ENCODE assay signal across 17 mouse cellular contexts in the genomic region with DNA sequence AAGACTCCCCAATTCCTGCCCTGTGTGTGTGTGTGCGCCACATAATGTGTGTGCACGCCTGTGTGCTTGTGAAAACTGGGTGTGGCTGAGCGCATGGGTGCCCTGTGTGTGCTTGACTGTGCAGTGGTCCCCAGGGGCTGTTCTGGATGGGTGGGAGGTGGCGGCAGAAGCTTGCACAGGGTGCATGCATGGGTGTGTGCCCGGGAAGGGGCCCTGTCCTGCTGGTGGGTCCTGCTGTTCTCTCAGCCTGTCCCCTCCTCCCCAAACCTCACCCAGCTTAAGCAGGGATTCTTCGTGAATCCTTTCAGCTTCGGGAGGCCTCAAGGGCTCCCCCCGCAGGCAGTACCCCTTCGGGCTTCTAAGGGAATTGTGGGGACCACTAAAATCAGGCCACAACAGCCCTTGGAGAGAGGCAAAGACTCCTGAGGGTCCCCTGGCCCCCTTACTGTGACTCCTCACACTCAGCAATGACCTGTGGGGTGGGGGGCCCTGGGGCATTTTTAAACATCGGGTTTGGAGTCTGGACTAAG. TPM values are rescaled to one million over a fixed set of nuclear protein-coding genes. Genes with fewer than 3 reads are reported as not detected.
DNase-seq lines count a peak whose midpoint lies in the region; ATAC-seq and TF ChIP-seq lines count a peak whose summit lies in the region.
"Had no signal": no experiment of that assay in that cellular context is flagged by ENCODE, and none has a peak within 500 bp of the region (broad histone marks: within the 10 kb centered on the region; RNA-seq: fewer than 3 reads in every experiment).

No protein-coding gene starts in this region.

- H3K4me3 ChIP-seq in forebrain, embryonic 16.5 days (replicated peaks; ENCODE audit: low read length) = no peak overlapping the region
- H3K4me3 ChIP-seq in forebrain, postnatal 0 days (ENCODE audit: low read depth, low read length) = no peak overlapping the region
- H3K4me3 ChIP-seq in layer of hippocampus, adult 2 months = no peak overlapping the region
- peak overlapping the region; percentile 72 for H3K4me3 ChIP-seq in E14TG2a.4 (replicated peaks; ENCODE audit: low read length)
- H3K4me3 ChIP-seq: embryonic facial prominence, embryonic 15.5 days; forebrain, embryonic 10.5 days; intestine, embryonic 15.5 days had no signal

- H3K9me3 ChIP-seq in forebrain, embryonic 16.5 days (ENCODE audit: control insufficient read depth, low read length) = no peaks in the 10 kb centered on the region
- H3K9me3 ChIP-seq in forebrain, postnatal 0 days (ENCODE audit: low read length) = no peaks in the 10 kb centered on the region
- H3K9me3 ChIP-seq in E14TG2a.4 (ENCODE audit: low read length) = no peaks in the 10 kb centered on the region
- H3K9me3 ChIP-seq: embryonic facial prominence, embryonic 15.5 days; forebrain, embryonic 10.5 days; hindbrain, embryonic 10.5 days; intestine, embryonic 15.5 days had no signal

- H3K9ac ChIP-seq in forebrain, embryonic 16.5 days (replicated peaks; ENCODE audit: low read depth, low read length) = no peak overlapping the region
- H3K9ac ChIP-seq in forebrain, postnatal 0 days = no peak overlapping the region
- H3K9ac ChIP-seq: embryonic facial prominence, embryonic 15.5 days; intestine, embryonic 15.5 days; liver, postnatal 0 days had no signal

- no peak overlapping the region for H3K27ac ChIP-seq in forebrain, embryonic 16.5 days (ENCODE audit: low read length)
- H3K27ac ChIP-seq in forebrain, postnatal 0 days (ENCODE audit: low read depth, low read length) = no peak overlapping the region
- H3K27ac ChIP-seq in layer of hippocampus, adult 2 months = no peak overlapping the region
- H3K27ac ChIP-seq: embryonic facial prominence, embryonic 15.5 days; forebrain, embryonic 10.5 days; hindbrain, embryonic 10.5 days; intestine, embryonic 15.5 days; kidney, postnatal 0 days had no signal

- ATAC-seq in forebrain, embryonic 16.5 days = peak; percentile 17; the same call in 1 of the 2 replicates
- no peak for ATAC-seq in forebrain, postnatal 0 days
- ATAC-seq: CD4-positive, CD25-positive, alpha-beta regulatory T cell, adult 4 months; intestine, embryonic 15.5 days; liver, postnatal 0 days; Patski had no signal

- no peak for DNase-seq in forebrain, postnatal 0 days
- no peak for DNase-seq in layer of hippocampus, adult 2 months (ENCODE audit: low spot score in 2 of 2)
- no peak for DNase-seq in layer of hippocampus, adult 8-10 months (ENCODE audit: low spot score in 2 of 2)
- DNase-seq in NIH3T3 (ENCODE audit: low read depth) = peak; percentile 18
- no peak for DNase-seq in frontal cortex, adult 2 months (ENCODE audit: extremely low spot score in 1 of 2, low spot score in 1 of 2)
- DNase-seq: liver, postnatal 0 days; right cerebral cortex, postnatal 4 days; thymus, postnatal 36 days had no signal

- TF ChIP-seq CTCF in forebrain, postnatal 0 days (IDR thresholded peaks at IDR 0.05; ENCODE audit: low read depth) = no peak
- TF ChIP-seq CTCF in layer of hippocampus, adult 2 months (conservative IDR thresholded peaks at IDR 0.05) = peak; percentile 51
- peak; percentile 47 for TF ChIP-seq CTCF in E14TG2a.4 (conservative IDR thresholded peaks at IDR 0.05; ENCODE audit: low read length)

- no peak overlapping the region for H3K4me2 ChIP-seq in forebrain, embryonic 16.5 days (ENCODE audit: low read length)
- no peak overlapping the region for H3K4me2 ChIP-seq in forebrain, postnatal 0 days (ENCODE audit: low read depth)

- 35% methylated on average over 10 of the region's 10 CpGs for WGBS in forebrain, embryonic 16.5 days
- 48% methylated on average over 10 of the region's 10 CpGs for WGBS in forebrain, postnatal 0 days

- peaks cover 30% of the 10 kb centered on the region for H3K27me3 ChIP-seq in forebrain, embryonic 16.5 days (replicated peaks; ENCODE audit: control insufficient read depth, insufficient read depth, low read length)
- H3K27me3 ChIP-seq in forebrain, postnatal 0 days (ENCODE audit: insufficient read depth, low read length) = 0 out of 2 replicates have a peak, but pooled peaks cover 5% of the 10 kb centered on the region
- H3K27me3 ChIP-seq in E14TG2a.4 (ENCODE audit: insufficient read depth, low read length) = peaks cover 46% of the 10 kb centered on the region

- H3K36me3 ChIP-seq in forebrain, embryonic 16.5 days (ENCODE audit: control insufficient read depth, insufficient read depth) = no peaks in the 10 kb centered on the region
- no peaks in the 10 kb centered on the region; the same call in 1 of the 2 replicates for H3K36me3 ChIP-seq in forebrain, postnatal 0 days (ENCODE audit: insufficient read depth)
- no peaks in the 10 kb centered on the region for H3K36me3 ChIP-seq in E14TG2a.4 (ENCODE audit: insufficient read depth, low read length)
- H3K36me3 ChIP-seq: embryonic facial prominence, embryonic 15.5 days; forebrain, embryonic 10.5 days; hindbrain, embryonic 10.5 days; intestine, embryonic 15.5 days had no signal

- peaks cover 16% of the 10 kb centered on the region for H3K4me1 ChIP-seq in forebrain, embryonic 16.5 days (replicated peaks; ENCODE audit: control insufficient read depth, insufficient read depth, low read length)
- no peaks in the 10 kb centered on the region for H3K4me1 ChIP-seq in forebrain, postnatal 0 days (ENCODE audit: insufficient read depth)
- H3K4me1 ChIP-seq in E14TG2a.4 (replicated peaks; ENCODE audit: low read depth, low read length) = peaks cover 66% of the 10 kb centered on the region

RNA-seq across cellular contexts. Expression of gene Acr, which starts 8.9 kb away (rescaled TPM):
- 0.92 and 2.3 TPM in 2 replicates for polyA plus RNA-seq in forebrain, embryonic 16.5 days (2015; fragmentation: Nextera tagmentation; extraction: Ambion mirVana)
- 2.0 and 3.6 TPM in 2 replicates for total RNA-seq in forebrain, postnatal 0 days (2014; rRNA removed)
- polyA plus RNA-seq in forebrain, postnatal 0 days (2015; fragmentation: Nextera tagmentation; extraction: Ambion mirVana) = 1.3 and 2.0 TPM in 2 replicates
- total RNA-seq in layer of hippocampus, adult 2 months (2021) = 1 to 10 TPM in 1 of 2 experiments, under 1 TPM in 1; 0.92 to 1.3 TPM
- total RNA-seq in layer of hippocampus, adult 8-10 months (2022) = 1 to 10 TPM in 3 of 4 experiments, under 1 TPM in 1; 0.95 to 2.1 (median 1.4) TPM
- polyA plus RNA-seq in frontal cortex, adult 2 months (2012; rRNA removed) = 4.2 TPM in 2 replicates
- polyA plus RNA-seq: CD4-positive, CD25-positive, alpha-beta regulatory T cell, adult 4 months; intestine, embryonic 15.5 days; kidney, postnatal 0 days; liver, postnatal 0 days; Patski had no signal

RNA-seq across cellular contexts. Expression of gene Rabl2, which starts 32.5 kb away (rescaled TPM):
- polyA plus RNA-seq in forebrain, embryonic 16.5 days (2015; fragmentation: Nextera tagmentation; extraction: Ambion mirVana) = 53.6 and 64.4 TPM in 2 replicates
- 38.6 and 51.3 TPM in 2 replicates for total RNA-seq in forebrain, postnatal 0 days (2014; rRNA removed)
- 62.4 and 62.6 TPM in 2 replicates for polyA plus RNA-seq in forebrain, postnatal 0 days (2015; fragmentation: Nextera tagmentation; extraction: Ambion mirVana)
- 10 to 100 TPM; 29.6 to 29.9 TPM for total RNA-seq in layer of hippocampus, adult 2 months (2021)
- total RNA-seq in layer of hippocampus, adult 8-10 months (2022) = 10 to 100 TPM; 27.2 to 41.2 (median 32.7) TPM
- polyA plus RNA-seq in frontal cortex, adult 2 months (2012; rRNA removed) = 74.5 and 82.6 TPM in 2 replicates

RNA-seq across cellular contexts. Expression of gene Shank3, which starts 59.8 kb away (rescaled TPM):
- 9.3 and 14.1 TPM in 2 replicates for polyA plus RNA-seq in forebrain, embryonic 16.5 days (2015; fragmentation: Nextera tagmentation; extraction: Ambion mirVana)
- total RNA-seq in forebrain, postnatal 0 days (2014; rRNA removed) = 38.9 and 42.4 TPM in 2 replicates
- 5.9 and 10.6 TPM in 2 replicates for polyA plus RNA-seq in forebrain, postnatal 0 days (2015; fragmentation: Nextera tagmentation; extraction: Ambion mirVana)
- 100 to 1,000 TPM; 243 to 251 TPM for total RNA-seq in layer of hippocampus, adult 2 months (2021)
- 100 to 1,000 TPM; 208 to 231 (median 223) TPM for total RNA-seq in layer of hippocampus, adult 8-10 months (2022)
- 76.4 and 84.0 TPM in 2 replicates for polyA plus RNA-seq in frontal cortex, adult 2 months (2012; rRNA removed)
- polyA plus RNA-seq: CD4-positive, CD25-positive, alpha-beta regulatory T cell, adult 4 months had no signal
